Mouse (Mus musculus) Patski (cell line): ENCODE data around the gene Sycp2. TPM values are rescaled to one million over a fixed set of nuclear protein-coding genes. Genes with fewer than 3 reads are reported as not detected.
A peak's percentile ranks its signal among the peaks of the same experiment; 100 is the strongest.
"Not testable (repeated sequence)": the region's sequence is repeated elsewhere in the genome, so short reads cannot be mapped to it uniquely, and the experiment has no call there.

Source experiments
- ATAC-seq: fragments of 100-300 bp; one replicate; pipeline ENCODE4 v1.8.0; 2021
- CTCF ChIA-PET: fragments of 350-600 bp; sonication (Branson Sonifier 250); formaldehyde crosslinking; loops from one replicate; lab custom pipeline; 2022; ENCODE audit warnings: inconsistent platforms; lab: Charles Lee
- POLR2A ChIA-PET: fragments of 350-600 bp; sonication (Branson Sonifier 250); formaldehyde crosslinking; loops from one replicate; lab custom pipeline; 2022; ENCODE audit warnings: antibody characterized with exemption, inconsistent platforms; lab: Charles Lee
- DNase-seq: peaks from one replicate; pipeline ENCODE4 v3.0.0-alpha.2; 2011; ENCODE audit warnings: low read depth, low spot score
- H3K27me3 ChIP-seq: fragments of 371-371 bp; one replicate; pipeline ENCODE4 v1.5.1; 2021
- CTCF ChIP-seq: fragments of 100-300 bp; IDR thresholded peaks from one replicate; pipeline ENCODE4 v1.5.1; 2021
- in situ Hi-C: fragments of 300-500 bp; cut with MboI; formaldehyde crosslinking; loops from 3 replicates; pipeline ENCODE4 v1.11.1; 2018; ENCODE audit warnings: low pct_unique_long_range_greater_than_20kb, mixed read lengths
- polyA plus RNA-seq: library from polyadenylated mRNA; unstranded; gene quantifications from one replicate; pipeline ENCODE4 v1.2.3, GENCODE M21; 2021

Gene Sycp2
- polyA plus RNA-seq, 1 experiment from 2014 or later = 0.04 TPM

GRCm38 (mm10) chr2:178413481-178414260 is 6.2 kb upstream of the Sycp2 start:
- H3K27me3 ChIP-seq = no peaks in the 10 kb centered on the region
- in situ Hi-C loops = no loop called here
- DNase-seq (no peak), ATAC-seq (no peak)
- ChIA-PET POLR2A (no interaction called here), CTCF (no interaction called here)
- TF ChIP-seq CTCF = no peak

DNA sequence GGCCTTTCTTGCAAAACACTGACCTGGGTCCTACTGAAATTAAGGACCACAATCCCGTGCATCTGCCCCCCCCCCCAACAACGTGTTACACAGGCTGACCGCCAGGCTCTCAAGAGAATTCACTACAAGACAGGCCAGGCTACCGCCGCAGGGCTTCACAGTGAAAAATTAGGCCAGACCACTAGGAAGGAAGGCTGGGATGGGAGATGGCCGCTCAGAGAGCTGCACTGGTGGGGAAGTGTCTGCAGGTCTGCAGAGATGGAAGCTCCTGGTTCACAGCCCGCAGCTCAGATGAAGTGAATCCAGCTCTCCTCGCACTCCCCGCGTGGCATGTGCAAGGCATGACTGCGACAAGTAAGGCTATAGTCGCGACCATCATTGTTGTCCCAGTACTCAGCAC is 5.6 kb upstream of the Sycp2 start:
- H3K27me3 ChIP-seq = no peaks in the 10 kb centered on the region
- no peak for TF ChIP-seq CTCF
- DNase-seq (no peak), ATAC-seq (no peak)
- POLR2A ChIA-PET = no interaction called here
- CTCF ChIA-PET = no interaction called here
- in situ Hi-C loops = no loop called here

- ATAC-seq (no peak), DNase-seq (no peak)
- ChIA-PET POLR2A (no interaction called here), CTCF (no interaction called here)
- in situ Hi-C loops = no loop called here
- no peak for TF ChIP-seq CTCF
- no peaks in the 10 kb centered on the region for H3K27me3 ChIP-seq
These were observed 5.1 kb upstream of the Sycp2 start for GRCm38 (mm10) chr2:178412598-178412997.

DNA sequence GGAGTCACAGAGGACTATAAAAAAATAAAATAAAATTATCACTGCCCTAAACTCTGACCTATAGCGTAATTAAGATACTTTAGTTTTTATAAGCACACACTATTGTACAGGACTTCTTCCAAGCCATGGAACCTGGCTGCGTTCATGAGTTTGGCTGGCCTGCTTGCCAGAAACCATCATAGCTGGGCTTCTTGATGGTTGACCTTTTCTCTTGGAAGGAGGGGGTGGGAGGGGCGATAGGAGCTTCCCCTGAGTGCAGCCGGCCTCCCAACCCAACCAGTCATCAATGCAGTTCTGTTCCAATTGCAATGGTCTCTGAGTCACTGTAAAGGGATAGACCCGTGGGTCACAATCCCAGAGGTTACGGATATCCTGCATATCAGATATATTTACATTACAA is 2.8 kb upstream of the Sycp2 start:
- POLR2A ChIA-PET = no interaction called here
- TF ChIP-seq CTCF = no peak
- in situ Hi-C loops = no loop called here

DNA sequence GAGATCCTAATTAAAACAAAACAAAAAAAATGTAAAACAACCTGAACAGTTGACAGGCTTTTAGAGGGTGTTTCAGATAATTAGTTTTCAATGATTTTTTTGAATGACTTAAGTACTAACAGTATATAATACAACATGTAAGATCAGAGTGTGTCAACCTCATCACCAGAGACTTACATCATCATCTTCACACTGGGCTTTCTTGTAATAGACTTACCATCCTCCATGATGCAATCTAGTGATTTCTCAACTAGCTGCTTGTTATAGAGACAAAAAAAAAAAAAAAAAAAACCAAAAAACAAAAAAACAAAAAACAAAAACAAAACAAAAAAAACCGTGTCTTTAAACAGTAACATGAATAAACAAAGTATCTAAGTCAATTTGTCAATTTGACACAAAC is 1.5 kb upstream of the Sycp2 start:
- in situ Hi-C loops = no loop called here
- no peak for ATAC-seq
- ChIA-PET CTCF (no interaction called here), POLR2A (no interaction called here)
- H3K27me3 ChIP-seq = peaks cover 6% of the 10 kb centered on the region
- TF ChIP-seq CTCF = no peak
- DNase-seq = no peak

More for the DNA sequence above, 2.8 kb upstream of the Sycp2 start:
- ATAC-seq (no peak), DNase-seq (no peak)
- peaks cover 3% of the 10 kb centered on the region for H3K27me3 ChIP-seq
- CTCF ChIA-PET = no interaction called here

DNA sequence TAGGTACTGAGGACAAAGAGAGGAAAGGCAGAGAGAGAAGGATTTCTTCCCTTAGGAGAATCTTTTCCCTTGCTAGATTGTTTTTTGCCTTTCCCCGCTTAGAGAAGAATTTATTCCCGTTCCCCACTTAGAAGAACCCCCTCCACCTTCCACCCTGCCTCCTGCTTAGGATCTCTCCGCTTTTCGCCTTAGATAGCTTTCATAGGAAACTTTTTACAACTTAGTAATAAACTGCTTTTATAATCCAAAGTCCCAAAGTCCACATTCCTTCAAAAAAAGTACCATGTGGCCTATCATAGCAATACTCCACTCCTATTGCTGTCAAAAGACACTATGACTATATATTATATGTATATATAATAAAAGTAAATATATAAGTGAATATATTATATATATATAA is 64.9 kb downstream of the Sycp2 start:
- DNase-seq (no peak), ATAC-seq (no peak)
- H3K27me3 ChIP-seq = peaks cover 18% of the 10 kb centered on the region
- in situ Hi-C loops = no loop called here
- CTCF ChIA-PET = no interaction called here
- TF ChIP-seq CTCF = no peak
- POLR2A ChIA-PET = no interaction called here

GRCm38 (mm10) chr2:178342105-178342504 is 65.4 kb downstream of the Sycp2 start:
- DNase-seq, POLR2A ChIA-PET, ATAC-seq, CTCF ChIA-PET, in situ Hi-C loops: not testable (repeated sequence)
- peaks cover 16% of the 10 kb centered on the region for H3K27me3 ChIP-seq

DNA sequence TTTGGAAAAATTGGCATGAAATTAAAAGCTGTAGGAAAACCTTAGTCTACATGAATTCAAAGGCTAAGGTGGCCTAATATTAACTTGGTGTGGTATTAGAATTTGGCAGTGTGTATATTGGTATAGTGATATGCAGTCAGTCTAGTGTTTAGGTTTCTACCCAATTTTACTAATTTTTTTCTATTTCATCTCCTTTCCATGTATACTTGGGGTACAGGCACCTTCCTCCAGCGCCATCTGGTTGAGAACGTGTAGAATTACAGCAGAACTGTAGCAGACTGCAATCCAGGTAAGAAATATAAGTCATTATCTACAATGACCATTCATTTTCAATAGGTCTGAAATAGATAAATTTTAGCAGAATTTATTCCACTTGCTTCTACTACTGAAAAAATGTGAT is 68.4 kb downstream of the Sycp2 start:
- TF ChIP-seq CTCF = peak; percentile 28
- ATAC-seq = no peak
- peaks cover 15% of the 10 kb centered on the region for H3K27me3 ChIP-seq
- in situ Hi-C loops = no loop called here
- ChIA-PET CTCF (interaction anchor here (1.5 kb wide), 1 partner anchor 201 kb away, joined by 3 read pairs; no protein-coding TSS in a partner anchor), POLR2A (no interaction called here)
- DNase-seq = no peak

DNA sequence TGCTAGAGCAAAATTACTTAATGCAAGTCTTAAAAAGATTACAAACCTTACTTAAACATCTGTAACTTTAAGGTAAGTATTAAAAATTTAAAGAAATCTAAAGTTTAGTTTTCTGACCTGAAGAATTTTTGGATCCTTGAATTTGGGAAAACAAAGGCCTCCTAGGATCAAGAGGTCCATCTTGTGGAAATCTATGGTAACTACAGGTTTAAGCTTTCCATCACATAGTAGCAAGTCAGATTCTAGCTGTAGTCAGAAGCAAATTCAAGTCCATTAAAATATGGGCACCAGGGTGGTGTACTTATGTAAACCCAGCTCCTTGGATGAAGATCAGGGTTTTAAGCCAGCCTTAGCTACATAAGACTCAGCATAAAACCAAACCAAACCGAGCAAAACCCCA is 69.6 kb downstream of the Sycp2 start:
- DNase-seq (no peak), ATAC-seq (no peak)
- H3K27me3 ChIP-seq = peaks cover 15% of the 10 kb centered on the region
- in situ Hi-C loops = no loop called here
- peak; percentile 25 for TF ChIP-seq CTCF
- POLR2A ChIA-PET = no interaction called here
- CTCF ChIA-PET = interaction anchor here (1.5 kb wide), 1 partner anchor 200 kb away, joined by 3 read pairs; no protein-coding TSS in a partner anchor

DNA sequence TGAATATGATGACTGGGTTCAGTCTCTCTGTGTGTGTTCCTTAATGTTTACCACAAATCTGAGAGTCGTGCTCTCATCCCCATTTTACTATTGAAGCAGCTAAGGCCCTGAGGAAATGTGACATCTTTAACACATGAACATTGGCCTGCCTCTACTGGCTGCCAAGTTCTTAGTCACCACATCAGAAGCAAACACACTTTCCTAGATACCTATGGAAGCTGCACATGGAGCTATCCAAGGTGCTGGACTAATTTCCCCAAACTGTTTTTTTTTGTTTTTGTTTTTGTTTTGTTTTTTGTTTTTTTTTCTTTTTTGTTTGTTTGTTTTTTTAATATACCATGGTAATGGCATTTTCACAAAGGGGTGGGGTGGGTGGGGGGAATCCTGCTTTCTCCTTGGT is 77.5 kb downstream of the Sycp2 start:
- no peak for DNase-seq
- no peaks in the 10 kb centered on the region for H3K27me3 ChIP-seq
- in situ Hi-C loops = no loop called here
- ATAC-seq = no peak
- TF ChIP-seq CTCF = no peak
- CTCF ChIA-PET = no interaction called here
- POLR2A ChIA-PET = no interaction called here

DNA sequence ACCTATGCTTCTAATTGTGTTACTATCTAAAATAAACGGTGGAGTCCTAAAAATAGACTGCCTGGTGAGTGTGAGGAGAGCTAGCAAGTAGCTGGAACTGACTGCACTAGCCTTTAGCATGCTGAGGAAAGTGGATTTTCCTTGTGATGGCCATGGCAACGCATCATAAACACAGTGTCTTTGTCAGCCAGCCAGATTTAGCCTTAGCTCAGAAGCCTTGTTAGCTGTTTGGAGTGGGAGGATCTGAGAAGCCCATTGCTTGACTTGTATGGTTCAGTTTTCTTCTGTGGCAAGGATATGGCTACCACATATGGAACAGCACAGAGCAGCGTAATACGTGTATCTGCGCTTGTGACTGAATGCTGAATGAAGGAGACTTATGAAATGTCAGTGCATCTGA is 77.9 kb downstream of the Sycp2 start:
- ChIA-PET CTCF (no interaction called here), POLR2A (interaction anchor here (0.6 kb wide), 1 partner anchor 279 kb away, joined by 5 read pairs; no protein-coding TSS in a partner anchor)
- in situ Hi-C loops = no loop called here
- no peak for DNase-seq
- TF ChIP-seq CTCF = no peak
- ATAC-seq = no peak
- no peaks in the 10 kb centered on the region for H3K27me3 ChIP-seq
